ENCODE assay signal across 22 mouse cellular contexts in genomic region chr10:23799933-23800332, GRCm38 (mm10). TPM values are rescaled to one million over a fixed set of nuclear protein-coding genes. Genes with fewer than 3 reads are reported as not detected.
DNase-seq lines count a peak whose midpoint lies in the region; ATAC-seq and TF ChIP-seq lines count a peak whose summit lies in the region.
"Had no signal": no experiment of that assay in that cellular context is flagged by ENCODE, and none has a peak within 500 bp of the region (broad histone marks: within the 10 kb centered on the region; RNA-seq: fewer than 3 reads in every experiment).

No protein-coding gene starts in this region.

- no peaks in the 10 kb centered on the region for H3K9me3 ChIP-seq in hindbrain, embryonic 10.5 days
- H3K9me3 ChIP-seq in hindbrain, embryonic 16.5 days (ENCODE audit: control insufficient read depth, low read length): no peaks in the 10 kb centered on the region
- H3K9me3 ChIP-seq in midbrain, embryonic 10.5 days (replicated peaks): no peaks in the 10 kb centered on the region
- H3K9me3 ChIP-seq in midbrain, embryonic 11.5 days (ENCODE audit: control insufficient read depth, low read length): no peaks in the 10 kb centered on the region
- no peaks in the 10 kb centered on the region for H3K9me3 ChIP-seq in intestine, postnatal 0 days (ENCODE audit: control insufficient read depth)
- H3K9me3 ChIP-seq: embryonic facial prominence, embryonic 12.5 days; forebrain, embryonic 15.5 days; heart, embryonic 12.5 days; hindbrain, embryonic 15.5 days had no signal

- H3K4me2 ChIP-seq in hindbrain, embryonic 16.5 days (ENCODE audit: low read length): no peak overlapping the region
- H3K4me2 ChIP-seq in midbrain, embryonic 11.5 days: no peak overlapping the region
- H3K4me2 ChIP-seq in intestine, postnatal 0 days (replicated peaks; ENCODE audit: low read depth): no peak overlapping the region
- H3K4me2 ChIP-seq: embryonic facial prominence, embryonic 12.5 days; forebrain, embryonic 15.5 days; heart, embryonic 12.5 days; hindbrain, embryonic 15.5 days had no signal

- H3K9ac ChIP-seq in hindbrain, embryonic 16.5 days (ENCODE audit: low read depth, low read length): no peak overlapping the region
- no peak overlapping the region for H3K9ac ChIP-seq in midbrain, embryonic 11.5 days (ENCODE audit: low read length)
- no peak overlapping the region for H3K9ac ChIP-seq in intestine, postnatal 0 days (ENCODE audit: low read depth, low read length)
- H3K9ac ChIP-seq: embryonic facial prominence, embryonic 12.5 days; forebrain, embryonic 15.5 days; heart, embryonic 12.5 days; hindbrain, embryonic 15.5 days had no signal

- peaks cover 37% of the 10 kb centered on the region for H3K4me1 ChIP-seq in hindbrain, embryonic 10.5 days (replicated peaks)
- peaks cover 6% of the 10 kb centered on the region for H3K4me1 ChIP-seq in hindbrain, embryonic 16.5 days (ENCODE audit: control insufficient read depth, insufficient read depth, low read depth, low read length)
- H3K4me1 ChIP-seq in midbrain, embryonic 10.5 days: peaks cover 41% of the 10 kb centered on the region
- no peaks in the 10 kb centered on the region for H3K4me1 ChIP-seq in midbrain, embryonic 11.5 days (ENCODE audit: control insufficient read depth, insufficient read depth, low read length)
- no peaks in the 10 kb centered on the region for H3K4me1 ChIP-seq in intestine, postnatal 0 days (replicated peaks; ENCODE audit: control insufficient read depth, insufficient read depth, low read length)
- H3K4me1 ChIP-seq in small intestine, adult 2 months (ENCODE audit: control insufficient read depth, insufficient read depth, insufficient read length, low read length): peaks cover 6% of the 10 kb centered on the region; the same call in 1 of the 2 replicates

- H3K27me3 ChIP-seq in hindbrain, embryonic 10.5 days (ENCODE audit: insufficient read depth, poor library complexity, severe bottlenecking): no peaks in the 10 kb centered on the region
- H3K27me3 ChIP-seq in hindbrain, embryonic 16.5 days (replicated peaks; ENCODE audit: control insufficient read depth, insufficient read depth, low read length): no peaks in the 10 kb centered on the region
- no peaks in the 10 kb centered on the region for H3K27me3 ChIP-seq in midbrain, embryonic 10.5 days (ENCODE audit: low read depth, poor library complexity, severe bottlenecking)
- H3K27me3 ChIP-seq in midbrain, embryonic 11.5 days (ENCODE audit: control insufficient read depth, insufficient read depth, low read length): no peaks in the 10 kb centered on the region
- no peaks in the 10 kb centered on the region for H3K27me3 ChIP-seq in intestine, postnatal 0 days (replicated peaks; ENCODE audit: control insufficient read depth, insufficient read depth, low read length)
- H3K27me3 ChIP-seq in small intestine, adult 2 months (ENCODE audit: control insufficient read depth, insufficient read depth, low read length): no peaks in the 10 kb centered on the region
- H3K27me3 ChIP-seq: CH12.LX; embryonic facial prominence, embryonic 12.5 days; forebrain, embryonic 15.5 days; heart, embryonic 12.5 days; hindbrain, embryonic 15.5 days; Patski had no signal

- peak; percentile 41 for DNase-seq in hindbrain, embryonic 10.5 days (ENCODE audit: low spot score)
- DNase-seq in midbrain, embryonic 10.5 days (ENCODE audit: low spot score): no peak
- no peak for DNase-seq in midbrain, embryonic 11.5 days (ENCODE audit: low spot score, missing footprints)
- no peak for DNase-seq in thymus, postnatal 0 days (ENCODE audit: low spot score)
- no peak for DNase-seq in gastrocnemius, postnatal 25 days
- DNase-seq: adrenal gland, adult 2 months; adrenal gland, postnatal 25 days; cerebellum, adult 2 months; cerebellum, postnatal 10 days; heart, adult 2 months had no signal

- no peak for ATAC-seq in hindbrain, embryonic 16.5 days
- ATAC-seq in midbrain, embryonic 11.5 days (ENCODE audit: low FRiP score): no peak
- ATAC-seq in intestine, postnatal 0 days: peak; percentile 71
- ATAC-seq: activated CD4-positive, CD25-positive, alpha-beta regulatory T cell, adult 4 months; forebrain, embryonic 15.5 days; Patski had no signal

- no peak for TF ChIP-seq CTCF in intestine, postnatal 0 days (IDR thresholded peaks at IDR 0.05; ENCODE audit: low read depth)
- TF ChIP-seq CTCF in small intestine, adult 2 months (IDR thresholded peaks at IDR 0.05; ENCODE audit: extremely low read depth, insufficient read length, insufficient replicate concordance, low read depth, low read length): no peak

- no peak overlapping the region for H3K4me3 ChIP-seq in hindbrain, embryonic 10.5 days
- no peak overlapping the region for H3K4me3 ChIP-seq in hindbrain, embryonic 16.5 days (ENCODE audit: low read length)
- no peak overlapping the region for H3K4me3 ChIP-seq in midbrain, embryonic 10.5 days
- H3K4me3 ChIP-seq in midbrain, embryonic 11.5 days (ENCODE audit: low read depth, low read length): no peak overlapping the region
- H3K4me3 ChIP-seq in intestine, postnatal 0 days (ENCODE audit: low read depth, low read length): no peak overlapping the region
- H3K4me3 ChIP-seq in small intestine, adult 2 months (ENCODE audit: low read depth, low read length): no peak overlapping the region
- H3K4me3 ChIP-seq: embryonic facial prominence, embryonic 12.5 days; forebrain, embryonic 15.5 days; heart, adult 2 months; heart, embryonic 12.5 days; hindbrain, embryonic 15.5 days had no signal

- 14% methylated on average over 3 of the region's 3 CpGs for WGBS in hindbrain, embryonic 10.5 days
- WGBS in hindbrain, embryonic 16.5 days: 15% methylated on average over 3 of the region's 3 CpGs
- 15% methylated on average over 3 of the region's 3 CpGs for WGBS in midbrain, embryonic 10.5 days
- 25% methylated on average over 3 of the region's 3 CpGs for WGBS in midbrain, embryonic 11.5 days
- 10% methylated on average over 3 of the region's 3 CpGs for WGBS in intestine, postnatal 0 days
- WGBS in small intestine, adult 2 months: 26% methylated on average over 3 of the region's 3 CpGs

- H3K36me3 ChIP-seq in hindbrain, embryonic 10.5 days: peaks cover 40% of the 10 kb centered on the region
- peaks cover 2% of the 10 kb centered on the region; the same call in 1 of the 2 replicates for H3K36me3 ChIP-seq in hindbrain, embryonic 16.5 days (ENCODE audit: control insufficient read depth, insufficient read depth, low read length)
- peaks cover 29% of the 10 kb centered on the region for H3K36me3 ChIP-seq in midbrain, embryonic 10.5 days
- H3K36me3 ChIP-seq in midbrain, embryonic 11.5 days (ENCODE audit: control insufficient read depth, insufficient read depth, low read length): peaks cover 2% of the 10 kb centered on the region; the same call in 1 of the 2 replicates
- H3K36me3 ChIP-seq in intestine, postnatal 0 days (ENCODE audit: control insufficient read depth, insufficient read depth): peaks cover 39% of the 10 kb centered on the region
- peaks cover 30% of the 10 kb centered on the region for H3K36me3 ChIP-seq in small intestine, adult 2 months (ENCODE audit: control insufficient read depth, insufficient read depth, low read length)

- H3K27ac ChIP-seq in hindbrain, embryonic 10.5 days: no peak overlapping the region
- H3K27ac ChIP-seq in hindbrain, embryonic 16.5 days (ENCODE audit: low read depth, low read length): no peak overlapping the region
- peak overlapping the region; percentile 33; the same call in 1 of the 2 replicates for H3K27ac ChIP-seq in midbrain, embryonic 10.5 days (replicated peaks)
- no peak overlapping the region for H3K27ac ChIP-seq in midbrain, embryonic 11.5 days (ENCODE audit: low read depth, low read length)
- H3K27ac ChIP-seq in intestine, postnatal 0 days (ENCODE audit: low read depth, low read length): no peak overlapping the region
- H3K27ac ChIP-seq in small intestine, adult 2 months (ENCODE audit: insufficient read depth, low read depth, low read length): peak overlapping the region; percentile 27; the same call in 1 of the 2 replicates
- H3K27ac ChIP-seq: embryonic facial prominence, embryonic 12.5 days; forebrain, embryonic 15.5 days; heart, adult 2 months; hindbrain, embryonic 15.5 days had no signal

- no peak for TF ChIP-seq POLR2A in small intestine, adult 2 months (IDR thresholded peaks at IDR 0.05; ENCODE audit: low read depth, low read length)

RNA-seq across cellular contexts. Expression of gene Slc18b1, which starts 3.1 kb away (rescaled TPM):
- polyA plus RNA-seq in hindbrain, embryonic 10.5 days (2016; fragmentation: Nextera tagmentation; extraction: Ambion mirVana): 11.4 and 12.9 TPM in 2 replicates
- 18.9 and 20.2 TPM in 2 replicates for polyA plus RNA-seq in hindbrain, embryonic 16.5 days (2015; fragmentation: Nextera tagmentation; extraction: Ambion mirVana)
- polyA plus RNA-seq in midbrain, embryonic 10.5 days (2016; fragmentation: Nextera tagmentation; extraction: Ambion mirVana): 10.4 and 12.2 TPM in 2 replicates
- polyA plus RNA-seq in midbrain, embryonic 11.5 days (2014; fragmentation: Nextera tagmentation; extraction: Ambion mirVana): 14.5 and 16.6 TPM in 2 replicates
- polyA plus RNA-seq in intestine, postnatal 0 days (2015; fragmentation: Nextera tagmentation; extraction: Ambion mirVana): 12.9 and 14.0 TPM in 2 replicates
- polyA plus RNA-seq in small intestine, adult 2 months (2012; rRNA removed): 9.5 and 16.6 TPM in 2 replicates
- 0.42 and 0.63 TPM in 2 replicates for polyA plus RNA-seq in thymus, postnatal 0 days (2015; fragmentation: Nextera tagmentation; extraction: Ambion mirVana)
- total RNA-seq in gastrocnemius, postnatal 25 days (2021): 1 to 10 TPM; 7.0 to 7.3 TPM
- total RNA-seq: CH12.LX had no signal

RNA-seq across cellular contexts. Expression of gene Rps12, which starts 12.9 kb away (rescaled TPM):
- 124 and 145 TPM in 2 replicates for polyA plus RNA-seq in hindbrain, embryonic 10.5 days (2016; fragmentation: Nextera tagmentation; extraction: Ambion mirVana)
- polyA plus RNA-seq in hindbrain, embryonic 16.5 days (2015; fragmentation: Nextera tagmentation; extraction: Ambion mirVana): 82.7 and 89.6 TPM in 2 replicates
- polyA plus RNA-seq in midbrain, embryonic 10.5 days (2016; fragmentation: Nextera tagmentation; extraction: Ambion mirVana): 112 and 145 TPM in 2 replicates
- 118 and 132 TPM in 2 replicates for polyA plus RNA-seq in midbrain, embryonic 11.5 days (2014; fragmentation: Nextera tagmentation; extraction: Ambion mirVana)
- polyA plus RNA-seq in intestine, postnatal 0 days (2015; fragmentation: Nextera tagmentation; extraction: Ambion mirVana): 144 and 151 TPM in 2 replicates
- 1,264 and 1,580 TPM in 2 replicates for polyA plus RNA-seq in small intestine, adult 2 months (2012; rRNA removed)
- 326 and 332 TPM in 2 replicates for polyA plus RNA-seq in thymus, postnatal 0 days (2015; fragmentation: Nextera tagmentation; extraction: Ambion mirVana)
- total RNA-seq in gastrocnemius, postnatal 25 days (2021): 100 to 1,000 TPM; 184 to 187 TPM

RNA-seq across cellular contexts. Expression of gene Vnn3, which starts 51.3 kb away (rescaled TPM):
- not detected in 2 replicates for polyA plus RNA-seq in hindbrain, embryonic 10.5 days (2016; fragmentation: Nextera tagmentation; extraction: Ambion mirVana)
- 0.14 TPM in 1 of 2 replicates, not detected in the other for polyA plus RNA-seq in hindbrain, embryonic 16.5 days (2015; fragmentation: Nextera tagmentation; extraction: Ambion mirVana)
- not detected in 2 replicates for polyA plus RNA-seq in midbrain, embryonic 10.5 days (2016; fragmentation: Nextera tagmentation; extraction: Ambion mirVana)
- polyA plus RNA-seq in midbrain, embryonic 11.5 days (2014; fragmentation: Nextera tagmentation; extraction: Ambion mirVana): not detected in 2 replicates
- polyA plus RNA-seq in intestine, postnatal 0 days (2015; fragmentation: Nextera tagmentation; extraction: Ambion mirVana): 0.10 TPM in 1 of 2 replicates, not detected in the other
- polyA plus RNA-seq in small intestine, adult 2 months (2012; rRNA removed): 0.06 and 0.74 TPM in 2 replicates
- 0.53 and 0.88 TPM in 2 replicates for polyA plus RNA-seq in thymus, postnatal 0 days (2015; fragmentation: Nextera tagmentation; extraction: Ambion mirVana)
- total RNA-seq in gastrocnemius, postnatal 25 days (2021): under 1 TPM in 1 of 2 experiments, not detected in 1; 0.56 TPM
- total RNA-seq: CH12.LX; heart, adult 2 months; heart, postnatal 25 days had no signal
- polyA plus RNA-seq: activated CD4-positive, CD25-positive, alpha-beta regulatory T cell, adult 4 months; embryonic facial prominence, embryonic 12.5 days; forebrain, embryonic 11.5 days; forebrain, embryonic 15.5 days; heart, embryonic 12.5 days; hindbrain, embryonic 15.5 days; Patski had no signal

Comparison
In these comparisons a context has a peak if more than half of its experiments do, and no peak if none do; other contexts are left out.
1. H3K27ac ChIP-seq: peak in midbrain, embryonic 10.5 days (single experiment) and small intestine, adult 2 months (single experiment); none in hindbrain, embryonic 10.5 days (single experiment), hindbrain, embryonic 16.5 days (single experiment), midbrain, embryonic 11.5 days (single experiment) and intestine, postnatal 0 days (single experiment).